Mouse (Mus musculus): Measurements from ENCODE around the gene Clba1. TPM values are rescaled to one million over a fixed set of nuclear protein-coding genes. Genes with fewer than 3 reads are reported as not detected.

Clba1 gene
- total RNA-seq, 4 experiments from 2014 or later, result 10.6 to 16.1 (median 14.0) TPM

DNA sequence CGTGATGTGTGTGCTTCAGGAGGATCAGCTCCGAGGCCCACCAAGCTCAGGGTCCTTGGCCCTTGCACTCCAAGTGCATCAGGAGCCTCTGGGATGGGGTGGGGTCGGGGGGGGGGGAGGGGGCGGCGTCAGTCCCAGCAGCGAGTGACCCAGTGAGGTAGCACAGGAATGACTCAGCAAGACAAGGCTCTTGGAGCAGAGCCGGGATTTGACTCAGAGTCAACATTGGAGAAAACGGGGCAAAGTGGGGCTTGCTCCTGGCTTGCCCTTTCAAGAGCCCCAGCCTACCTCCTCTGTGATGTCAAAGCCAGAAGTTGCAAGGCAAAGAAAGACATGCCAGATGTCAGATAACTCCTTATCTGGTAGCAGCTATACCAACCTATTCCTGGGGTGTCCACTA is 42.4 kb downstream of the Clba1 start:
- DNase-seq, result peak; percentile 60

DNA sequence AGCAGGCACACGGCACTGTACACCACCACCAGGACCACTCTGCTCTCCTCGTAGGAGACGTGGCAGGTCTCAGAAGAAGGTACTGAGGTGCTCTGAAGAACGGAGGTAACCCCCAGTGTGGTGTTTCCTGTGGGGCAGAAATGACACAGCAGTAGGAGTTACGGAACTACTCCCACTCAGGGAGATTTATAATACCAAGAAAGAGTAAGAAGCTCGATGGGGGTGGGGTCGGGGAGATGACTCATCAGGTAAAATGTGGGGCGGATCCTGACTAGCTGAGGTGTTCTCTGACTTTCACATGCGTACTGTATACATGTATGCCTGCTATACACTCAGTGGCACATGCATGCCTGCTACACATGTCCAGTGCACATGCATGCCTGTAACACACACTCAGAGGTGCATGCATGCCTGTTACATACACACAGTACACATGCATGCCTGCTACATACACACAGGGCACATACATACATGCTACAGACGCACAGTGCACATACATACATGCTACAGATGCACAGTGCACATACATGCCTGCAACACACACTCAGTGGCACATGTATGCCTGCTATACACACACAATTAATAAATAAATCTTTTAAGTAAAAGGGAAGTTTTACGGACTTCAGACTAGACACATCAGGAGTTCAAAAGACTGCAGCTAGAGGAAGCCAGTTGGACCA is 44.5 kb downstream of the Clba1 start:
- DNase-seq, result no peak

DNA sequence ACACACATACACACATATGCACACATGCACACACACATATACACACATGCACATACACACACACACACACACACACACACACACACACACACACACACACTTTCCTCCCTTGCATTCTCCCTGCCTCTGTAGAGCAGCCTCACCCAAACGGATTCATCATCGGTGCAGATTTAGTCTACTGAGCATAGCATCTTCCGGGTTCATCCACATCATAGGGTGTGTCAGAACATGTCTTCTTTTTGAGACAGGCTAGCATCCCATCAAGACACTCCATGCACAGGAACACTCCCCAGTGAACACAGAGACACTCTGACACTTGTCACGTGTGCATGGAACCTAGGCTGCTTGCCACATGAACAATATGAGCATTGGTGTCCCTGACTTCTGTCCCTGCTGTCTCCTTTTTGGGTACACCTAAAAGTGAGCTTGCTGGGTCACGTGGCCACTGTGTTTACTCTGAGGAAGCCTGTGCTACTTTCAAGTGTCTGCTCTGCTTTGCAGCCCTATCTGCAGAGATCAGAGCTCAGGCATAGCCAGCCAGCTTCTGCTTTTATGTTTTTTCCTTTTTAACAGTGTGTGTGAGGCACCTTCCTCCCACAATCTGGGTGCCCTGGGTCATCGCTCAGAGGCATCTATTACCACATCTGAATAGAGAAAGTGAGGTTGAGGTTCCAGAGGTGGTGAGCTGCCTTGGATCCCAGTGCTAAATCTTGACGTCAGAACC is 46.0 kb downstream of the Clba1 start:
- DNase-seq, result no peak

DNA sequence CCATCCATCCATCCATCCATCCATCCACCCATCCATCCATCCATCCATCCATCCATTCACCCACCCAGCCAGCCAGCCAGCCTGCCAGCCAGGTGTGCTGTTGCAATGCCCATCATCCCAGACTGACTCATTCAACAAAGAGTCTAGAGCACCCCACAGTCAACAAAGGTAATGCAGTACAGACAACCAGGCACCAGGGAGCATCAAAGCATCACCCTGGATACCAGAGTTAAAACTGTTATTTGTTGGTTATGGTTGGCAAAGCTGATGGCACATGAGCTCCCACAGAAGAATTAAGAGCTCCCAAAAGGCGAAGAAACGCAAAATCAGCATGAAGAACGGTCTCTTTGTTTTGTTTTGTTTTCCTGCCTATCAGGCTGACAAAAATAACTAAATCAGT is 47.6 kb downstream of the Clba1 start:
- no peak for DNase-seq

DNA sequence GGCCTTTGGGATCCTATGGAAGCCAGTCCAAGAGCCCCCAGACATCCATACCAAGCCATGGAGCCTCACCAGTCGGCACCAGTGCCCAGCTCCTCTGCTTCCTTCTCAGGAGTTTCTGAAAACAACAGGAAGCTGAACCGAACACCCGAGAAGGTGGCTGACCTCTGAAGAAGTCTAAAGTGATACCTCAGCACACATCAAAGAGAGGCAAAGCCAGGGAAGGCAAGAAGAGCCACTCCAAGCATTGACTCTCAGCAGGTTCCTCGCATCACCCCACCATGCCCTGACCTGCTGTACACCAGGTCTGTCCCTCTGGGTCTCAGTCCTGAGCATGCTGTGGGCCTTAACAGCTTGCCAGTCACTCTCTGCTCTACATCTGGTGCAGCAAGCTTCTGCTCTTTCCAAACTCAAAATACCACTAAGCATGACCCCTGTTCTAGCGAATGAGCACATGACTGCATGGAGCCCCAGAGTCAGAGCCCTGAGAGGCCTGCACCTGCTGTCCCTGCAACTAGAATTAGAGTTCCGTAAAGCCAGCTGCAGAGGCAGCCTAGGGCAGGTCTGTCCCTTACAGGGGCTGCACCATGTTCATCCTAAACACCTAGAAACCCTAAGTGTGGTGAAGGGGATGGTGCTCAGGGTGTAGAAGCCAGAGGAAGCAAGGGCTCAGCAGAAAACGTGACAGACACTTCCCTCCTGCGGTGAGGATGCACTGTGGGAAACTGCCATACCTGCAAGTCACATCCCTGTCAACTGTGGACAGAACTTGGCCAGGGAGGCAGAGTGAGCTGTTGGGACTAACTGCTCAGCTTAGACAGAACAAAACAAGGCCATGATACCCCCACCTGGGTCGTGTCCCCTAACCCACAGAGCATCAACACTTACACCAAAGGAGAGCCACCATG is 48.5 kb downstream of the Clba1 start:
- no peak for DNase-seq

DNA sequence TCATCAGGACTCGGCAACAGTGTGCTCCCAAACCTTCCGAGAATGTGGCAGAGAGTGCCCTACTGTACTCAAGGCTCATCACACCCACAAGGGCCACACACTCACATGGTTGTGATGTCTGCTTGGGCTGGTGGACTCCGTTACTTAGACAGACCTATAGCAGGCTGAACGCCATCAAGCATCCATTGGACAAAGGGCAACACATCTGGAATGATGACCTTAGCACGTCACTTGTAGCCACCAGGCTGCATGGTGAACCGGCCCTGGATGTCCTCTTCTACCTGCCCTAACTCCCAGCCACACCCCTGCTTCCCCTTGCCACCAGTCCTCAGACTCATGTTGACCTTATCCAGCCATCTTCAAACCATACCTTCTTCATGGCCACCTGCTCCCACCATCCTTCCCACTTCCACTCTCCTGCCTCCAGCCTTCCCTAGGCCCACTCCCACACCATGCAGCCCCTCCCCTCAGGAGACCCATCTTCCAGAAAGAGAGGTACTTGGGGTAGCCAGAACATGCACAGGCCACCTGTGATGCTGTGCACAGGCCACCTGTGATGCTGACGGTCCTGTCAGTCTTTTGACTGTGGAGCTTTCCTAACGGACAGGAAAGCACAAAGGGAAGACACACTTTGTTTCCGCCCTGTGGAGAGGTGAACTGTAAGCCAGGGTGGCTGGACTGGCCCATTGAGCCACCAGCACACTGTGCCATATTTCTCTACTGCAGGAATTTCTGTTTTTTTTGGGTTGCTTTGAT is 50.0 kb downstream of the Clba1 start:
- no peak for DNase-seq

DNA sequence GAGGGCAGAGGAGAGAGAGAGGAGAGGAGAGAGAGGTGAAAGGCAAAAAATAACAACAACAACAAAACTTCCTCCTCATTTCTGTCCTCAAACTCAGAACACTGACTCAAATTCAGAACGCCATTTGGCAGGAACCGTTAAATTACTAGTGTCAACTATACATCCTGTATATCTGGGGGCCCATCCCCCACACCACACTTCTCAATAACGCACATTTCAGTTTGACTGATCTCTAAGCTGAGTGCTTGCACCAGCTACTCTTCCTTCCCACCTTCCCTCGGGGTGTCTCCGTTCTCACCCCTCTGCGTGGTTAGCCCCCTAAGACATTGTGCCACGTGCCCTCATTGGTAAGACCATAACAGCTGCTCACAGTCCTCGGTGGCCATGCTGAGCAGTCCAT is 51.2 kb downstream of the Clba1 start:
- no peak for DNase-seq

DNA sequence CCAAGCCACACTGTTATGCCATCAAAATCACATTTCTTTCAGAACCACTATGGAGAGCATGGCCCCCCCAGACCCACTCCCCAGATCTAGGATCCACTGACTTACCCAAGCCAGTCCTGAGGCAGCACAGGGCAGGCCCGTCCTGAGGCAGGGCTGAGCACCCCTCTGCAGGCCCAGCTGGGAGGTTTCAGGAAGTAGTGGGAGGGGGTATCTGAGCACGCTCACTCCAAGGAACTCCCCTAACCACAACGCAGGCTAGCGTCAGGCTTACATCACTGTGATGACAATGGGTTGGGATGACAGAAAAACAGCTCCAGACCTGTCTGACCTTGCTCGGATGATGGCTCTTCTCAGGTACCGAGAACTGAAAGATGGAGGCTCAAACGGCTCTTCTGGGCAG is 52.0 kb downstream of the Clba1 start:
- no peak for DNase-seq

DNA sequence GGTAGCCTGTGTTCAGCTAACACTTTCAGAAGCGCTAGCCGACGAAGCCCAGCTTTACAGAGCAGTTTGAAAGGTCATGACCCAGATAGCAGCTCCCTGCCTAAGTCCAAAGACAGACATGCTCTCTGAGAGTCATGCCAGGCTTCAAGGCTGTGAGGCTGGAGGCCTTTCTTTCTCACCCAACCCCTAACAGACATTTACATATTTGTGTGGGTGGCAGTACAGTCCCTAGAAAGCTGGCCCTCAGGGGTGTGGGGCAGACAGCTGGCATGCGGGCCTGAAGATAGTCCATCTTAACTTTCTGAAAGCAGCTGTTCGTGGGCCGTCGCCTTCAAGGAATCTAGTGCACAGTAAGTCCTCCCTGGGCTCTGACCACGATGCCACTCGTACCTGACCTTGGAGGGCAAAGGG is 53.2 kb downstream of the Clba1 start:
- DNase-seq, result no peak

DNA sequence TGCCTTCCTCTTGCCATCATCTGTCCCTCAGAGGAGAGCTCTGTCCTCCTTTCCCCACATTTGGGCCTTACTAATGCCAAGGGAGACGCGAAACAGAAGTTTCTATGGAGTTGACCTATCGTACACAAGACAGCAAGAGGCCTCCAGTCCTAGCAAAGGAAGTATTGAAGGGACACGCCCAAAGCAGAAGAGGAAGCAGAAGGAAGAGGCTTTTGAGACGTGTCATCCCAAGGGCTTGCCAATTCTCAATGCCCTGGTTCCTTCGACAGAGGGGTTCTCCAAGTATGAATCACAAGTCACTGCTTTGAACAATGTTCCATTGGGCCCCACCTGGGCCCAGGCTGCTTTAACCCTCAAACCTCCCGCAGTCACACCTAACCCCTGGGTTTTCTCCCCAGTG is 56.1 kb downstream of the Clba1 start:
- DNase-seq, result no peak

Other genes with a start within 250 kb of the Clba1 start
- 10 to 100 TPM; 34.6 to 65.5 (median 48.9) TPM for gene Inf2, start 220.2 kb upstream of the Clba1 start, total RNA-seq (2022)
- 10 to 100 TPM; 15.2 to 53.1 (median 30.7) TPM for gene Adssl1, start 188.9 kb upstream of the Clba1 start, total RNA-seq (2022)
- 10 to 100 TPM; 37.0 to 73.9 (median 51.5) TPM for gene Siva1, start 164.3 kb upstream of the Clba1 start, total RNA-seq (2022)
- gene Akt1, start 134.1 kb upstream of the Clba1 start, total RNA-seq (2022), result 100 to 1,000 TPM; 275 to 460 (median 313) TPM
- 10 to 100 TPM in 3 of 4 experiments, 1 to 10 TPM in 1; 8.7 to 20.1 (median 15.9) TPM for gene Zbtb42, start 130.1 kb upstream of the Clba1 start, total RNA-seq (2022)
- gene Cep170b, start 88.5 kb upstream of the Clba1 start, total RNA-seq (2022), result 10 to 100 TPM; 43.6 to 74.0 (median 59.1) TPM
- gene Pld4, start 48.3 kb upstream of the Clba1 start, total RNA-seq (2022), result 10 to 100 TPM in 3 of 4 experiments, 1 to 10 TPM in 1; 9.1 to 21.7 (median 15.5) TPM
- gene Ahnak2, start 6.3 kb upstream of the Clba1 start, total RNA-seq (2022), result 10 to 100 TPM in 3 of 4 experiments, 1 to 10 TPM in 1; 7.6 to 17.7 (median 14.5) TPM
- 10 to 100 TPM; 11.7 to 14.7 (median 13.6) TPM for gene Cdca4, start 20.5 kb downstream of the Clba1 start, total RNA-seq (2022)
- gene Gpr132, start 59.3 kb downstream of the Clba1 start, total RNA-seq (2022), result under 1 TPM; 0.42 to 0.80 (median 0.56) TPM
- gene Jag2, start 120.8 kb downstream of the Clba1 start, total RNA-seq (2022), result 10 to 100 TPM in 1 of 4 experiments, 1 to 10 TPM in 3; 3.7 to 10.1 (median 6.6) TPM
- 10 to 100 TPM; 29.3 to 45.0 (median 36.1) TPM for gene Nudt14, start 133.2 kb downstream of the Clba1 start, total RNA-seq (2022)
- gene Btbd6, start 167.5 kb downstream of the Clba1 start, total RNA-seq (2022), result 10 to 100 TPM; 21.5 to 30.9 (median 24.2) TPM
- gene Brf1, start 191.8 kb downstream of the Clba1 start, total RNA-seq (2022), result 10 to 100 TPM; 49.6 to 86.9 (median 68.3) TPM
- 10 to 100 TPM; 42.2 to 60.4 (median 53.7) TPM for gene Pacs2, start 205.6 kb downstream of the Clba1 start, total RNA-seq (2022)